Mouse (Mus musculus): ENCODE data around the gene Ddx1. TPM values are rescaled to one million over a fixed set of nuclear protein-coding genes. Genes with fewer than 3 reads are reported as not detected.
"Not testable (repeated sequence)": the region's sequence is repeated elsewhere in the genome, so short reads cannot be mapped to it uniquely, and the experiment has no call there.

Ddx1 gene
- total RNA-seq, 2 experiments from 2014 or later, result 134 to 143 TPM

- no peak for DNase-seq (ENCODE audit: low spot score in 2 of 2)
Observed at GRCm38 (mm10) chr12:13207099-13207498, 41.9 kb downstream of the Ddx1 start.

- no peak for DNase-seq (ENCODE audit: low spot score in 2 of 2)
Observed at GRCm38 (mm10) chr12:13205733-13206132, 43.3 kb downstream of the Ddx1 start.

- DNase-seq (ENCODE audit: low spot score in 2 of 2), result no peak
Observed at GRCm38 (mm10) chr12:13202322-13202721, 46.7 kb downstream of the Ddx1 start.

- no peak for DNase-seq (ENCODE audit: low spot score in 2 of 2)
Observed at GRCm38 (mm10) chr12:13200576-13200975, 48.4 kb downstream of the Ddx1 start.

- no peak for DNase-seq (ENCODE audit: low spot score in 2 of 2)
Observed at GRCm38 (mm10) chr12:13199338-13200301, 49.4 kb downstream of the Ddx1 start.

- no peak for DNase-seq (ENCODE audit: low spot score in 2 of 2)
Observed at GRCm38 (mm10) chr12:13198157-13198556, 50.9 kb downstream of the Ddx1 start.

GRCm38 (mm10) chr12:13196146-13196545 lies 52.9 kb downstream of the Ddx1 start:
- no peak for DNase-seq (ENCODE audit: low spot score in 2 of 2)

- no peak for DNase-seq (ENCODE audit: low spot score in 2 of 2)
Observed at GRCm38 (mm10) chr12:13195506-13195905, 53.5 kb downstream of the Ddx1 start.

- no peak for DNase-seq (ENCODE audit: low spot score in 2 of 2)
Observed at GRCm38 (mm10) chr12:13188059-13188700, 60.8 kb downstream of the Ddx1 start.

- no peak for DNase-seq (ENCODE audit: low spot score in 2 of 2)
Observed at GRCm38 (mm10) chr12:13186209-13186608, 62.8 kb downstream of the Ddx1 start.

- DNase-seq (ENCODE audit: low spot score in 2 of 2), result no peak
Observed at GRCm38 (mm10) chr12:13184873-13185361, 64.1 kb downstream of the Ddx1 start.

- DNase-seq (ENCODE audit: low spot score in 2 of 2), result not testable (repeated sequence)
Observed at GRCm38 (mm10) chr12:13184136-13184535, 64.9 kb downstream of the Ddx1 start.

GRCm38 (mm10) chr12:13182220-13182619 lies 66.8 kb downstream of the Ddx1 start:
- no peak for DNase-seq (ENCODE audit: low spot score in 2 of 2)

- DNase-seq (ENCODE audit: low spot score in 2 of 2), result no peak
Observed at GRCm38 (mm10) chr12:13181721-13182120, 67.3 kb downstream of the Ddx1 start.

- peak in 1 of 2 experiments; percentile 36 for DNase-seq (ENCODE audit: low spot score in 2 of 2)
Observed at GRCm38 (mm10) chr12:13180715-13181335, 68.2 kb downstream of the Ddx1 start.

GRCm38 (mm10) chr12:13180332-13180714 lies 68.7 kb downstream of the Ddx1 start:
- no peak for DNase-seq (ENCODE audit: low spot score in 2 of 2)

GRCm38 (mm10) chr12:13177606-13178005 lies 71.4 kb downstream of the Ddx1 start:
- DNase-seq (ENCODE audit: low spot score in 2 of 2), result no peak

- DNase-seq (ENCODE audit: low spot score in 2 of 2), result no peak
Observed at GRCm38 (mm10) chr12:13176927-13177326, 72.1 kb downstream of the Ddx1 start.

- no peak for DNase-seq (ENCODE audit: low spot score in 2 of 2)
Observed at GRCm38 (mm10) chr12:13176136-13176535, 72.9 kb downstream of the Ddx1 start.

- DNase-seq (ENCODE audit: low spot score in 2 of 2), result no peak
Observed at GRCm38 (mm10) chr12:13174022-13174421, 75.0 kb downstream of the Ddx1 start.

- no peak for DNase-seq (ENCODE audit: low spot score in 2 of 2)
Observed at GRCm38 (mm10) chr12:13168073-13168472, 80.9 kb downstream of the Ddx1 start.

- DNase-seq (ENCODE audit: low spot score in 2 of 2), result peak; percentile 50 to 55
Observed at GRCm38 (mm10) chr12:13167116-13167515, 81.9 kb downstream of the Ddx1 start.
